Mouse (Mus musculus): ENCODE measurements at regions not wholly inside any gene's neighbourhood (a gene's known extent, or its start where the extent isn't known, plus 50 kb on each side); places are given as distances from the start of the nearest gene placed in this dataset.

DNA sequence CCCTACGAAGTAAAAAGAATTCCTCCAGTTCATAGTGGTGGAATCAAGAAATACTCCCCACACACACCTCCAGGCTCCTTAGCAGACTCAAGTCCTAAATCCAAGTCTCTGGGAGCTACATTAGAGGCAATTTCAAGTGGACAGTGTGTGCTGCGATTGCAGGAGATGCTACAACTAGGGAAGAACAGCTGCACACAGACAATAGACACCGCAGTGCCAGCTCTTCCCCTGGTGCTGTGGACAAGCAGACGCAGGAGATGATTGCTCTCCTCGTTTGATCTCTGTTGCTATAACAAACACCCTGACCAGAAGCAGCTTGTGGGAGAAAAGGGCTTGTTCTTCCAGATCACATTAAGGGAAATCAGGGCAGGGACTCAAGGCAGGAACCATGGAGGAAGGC lies 517.1 kb upstream of the Adam5 start:
- Histone ChIP-seq H3K9me3 (ENCODE audit: control insufficient read depth, low read length) (peaks cover 2% of the 10 kb centered on the region; the same call in 1 of the 2 replicates), H3K4me2 (ENCODE audit: low read length) (no peak overlapping the region), H3K9ac (replicated peaks; ENCODE audit: low read length) (no peak overlapping the region), H3K27me3 (ENCODE audit: control insufficient read depth, insufficient read depth, low read length) (no peaks in the 10 kb centered on the region), H3K27ac (replicated peaks; ENCODE audit: low read depth, low read length) (no peak overlapping the region), H3K4me3 (replicated peaks; ENCODE audit: low read depth, low read length) (no peak overlapping the region), H3K36me3 (ENCODE audit: control insufficient read depth, insufficient read depth, low read length) (no peaks in the 10 kb centered on the region), H3K4me1 (ENCODE audit: control insufficient read depth, insufficient read depth, low read length) (no peaks in the 10 kb centered on the region)
- 74% methylated on average over 5 of the region's 5 CpGs for WGBS
- DNase-seq (no peak), ATAC-seq (ENCODE audit: low FRiP score, low TSS enrichment) (no peak)

DNA sequence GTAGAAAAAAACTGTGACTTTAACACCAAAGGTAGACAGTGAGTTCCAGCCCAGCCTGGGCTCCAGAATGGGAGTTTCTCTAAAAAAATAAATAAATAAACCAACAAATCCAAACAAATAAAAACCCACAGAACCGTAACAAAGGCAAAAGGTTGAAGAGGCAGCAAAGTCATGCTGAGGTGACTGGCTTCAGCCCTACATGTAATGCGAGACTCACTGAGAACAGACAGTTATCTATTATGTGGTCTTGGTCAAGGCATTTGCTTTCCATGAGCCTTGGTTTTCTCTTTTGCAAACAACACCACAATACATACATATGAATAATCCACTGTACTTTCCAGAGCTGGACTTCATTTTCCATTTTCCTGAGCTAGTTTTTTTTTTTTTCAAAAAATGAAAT lies 516.6 kb upstream of the Adam5 start:
- Histone ChIP-seq H3K9me3 (ENCODE audit: control insufficient read depth, low read length) (peaks cover 2% of the 10 kb centered on the region; the same call in 1 of the 2 replicates), H3K9ac (replicated peaks; ENCODE audit: low read length) (no peak overlapping the region), H3K4me2 (ENCODE audit: low read length) (no peak overlapping the region), H3K4me3 (replicated peaks; ENCODE audit: low read depth, low read length) (no peak overlapping the region), H3K27ac (replicated peaks; ENCODE audit: low read depth, low read length) (no peak overlapping the region), H3K4me1 (ENCODE audit: control insufficient read depth, insufficient read depth, low read length) (no peaks in the 10 kb centered on the region), H3K36me3 (ENCODE audit: control insufficient read depth, insufficient read depth, low read length) (no peaks in the 10 kb centered on the region), H3K27me3 (ENCODE audit: control insufficient read depth, insufficient read depth, low read length) (no peaks in the 10 kb centered on the region)
- no peak for DNase-seq
- 85% methylated on average over 2 of the region's 2 CpGs for WGBS
- no peak for ATAC-seq (ENCODE audit: low FRiP score, low TSS enrichment)

DNA sequence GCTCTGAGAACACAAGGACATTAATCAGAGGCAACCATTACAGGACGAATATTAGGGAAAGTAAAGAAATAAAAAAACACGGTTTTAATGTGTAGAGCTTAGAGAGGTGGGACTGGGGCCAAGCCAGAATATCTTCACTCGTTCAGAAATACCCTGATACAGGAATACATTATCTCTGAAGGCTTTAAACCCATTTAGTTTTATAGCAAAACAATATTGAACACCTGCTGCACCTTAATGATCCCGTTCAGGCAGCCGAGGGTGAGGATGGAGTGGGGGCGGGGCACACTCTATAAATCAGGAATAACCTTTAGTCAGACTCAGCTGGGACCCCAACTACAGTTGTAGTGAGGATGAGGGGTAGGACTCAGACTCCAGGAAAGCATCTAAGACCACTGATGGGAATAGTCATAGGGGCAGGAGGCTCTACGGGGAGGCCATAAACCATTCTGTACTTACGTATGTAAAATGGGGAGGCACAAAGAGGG lies 508.0 kb upstream of the Adam5 start:
- no peak for ATAC-seq (ENCODE audit: low FRiP score, low TSS enrichment)
- 0 out of 2 replicates have a peak, but pooled peaks cover 2% of the 10 kb centered on the region for H3K4me1 ChIP-seq (ENCODE audit: control insufficient read depth, insufficient read depth, low read length)

DNA sequence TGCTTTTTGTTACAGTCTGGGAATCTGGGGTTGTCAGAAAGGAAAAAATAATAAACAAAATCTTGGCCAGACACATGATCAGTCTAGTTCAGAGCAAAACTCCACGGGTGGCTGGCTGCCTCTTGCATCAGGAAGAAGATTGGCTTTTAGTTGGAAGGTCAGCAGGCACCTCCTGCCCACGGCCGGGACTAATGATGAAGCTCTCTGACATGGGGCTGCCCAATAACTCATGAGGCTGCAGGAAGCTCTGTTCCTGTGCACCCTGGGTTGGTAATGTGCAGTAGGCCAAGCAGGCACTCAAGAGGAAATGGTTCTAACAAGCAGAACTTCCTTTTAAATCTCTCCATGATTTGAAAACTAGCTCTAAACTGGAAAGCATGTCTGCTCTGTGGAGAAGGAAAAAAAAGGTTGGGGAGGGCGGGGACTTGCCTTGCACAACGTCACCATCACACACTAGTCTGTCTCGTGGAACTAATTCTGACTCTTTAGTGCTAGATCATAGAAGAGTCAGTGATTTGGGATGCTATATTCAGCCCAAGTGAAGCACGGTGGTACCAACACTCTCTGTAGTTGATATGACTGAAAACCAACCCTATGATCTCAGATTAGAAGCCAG lies 507.1 kb upstream of the Adam5 start:
- Histone ChIP-seq H3K27me3 (ENCODE audit: control insufficient read depth, insufficient read depth, low read length) (no peaks in the 10 kb centered on the region), H3K9ac (replicated peaks; ENCODE audit: low read length) (no peak overlapping the region), H3K4me2 (ENCODE audit: low read length) (no peak overlapping the region), H3K9me3 (ENCODE audit: control insufficient read depth, low read length) (no peaks in the 10 kb centered on the region), H3K4me1 (ENCODE audit: control insufficient read depth, insufficient read depth, low read length) (0 out of 2 replicates have a peak, but pooled peaks cover 2% of the 10 kb centered on the region), H3K4me3 (replicated peaks; ENCODE audit: low read depth, low read length) (no peak overlapping the region), H3K27ac (replicated peaks; ENCODE audit: low read depth, low read length) (no peak overlapping the region), H3K36me3 (ENCODE audit: control insufficient read depth, insufficient read depth, low read length) (no peaks in the 10 kb centered on the region)
- ATAC-seq (ENCODE audit: low FRiP score, low TSS enrichment) (no peak), DNase-seq (no peak)
- WGBS = 71% methylated on average over 7 of the region's 7 CpGs

More for the DNA sequence above, 508.0 kb upstream of the Adam5 start:
- Histone ChIP-seq H3K9ac (replicated peaks; ENCODE audit: low read length) (no peak overlapping the region), H3K9me3 (ENCODE audit: control insufficient read depth, low read length) (no peaks in the 10 kb centered on the region), H3K4me2 (ENCODE audit: low read length) (no peak overlapping the region), H3K27me3 (ENCODE audit: control insufficient read depth, insufficient read depth, low read length) (no peaks in the 10 kb centered on the region), H3K4me3 (replicated peaks; ENCODE audit: low read depth, low read length) (no peak overlapping the region), H3K36me3 (ENCODE audit: control insufficient read depth, insufficient read depth, low read length) (no peaks in the 10 kb centered on the region), H3K27ac (replicated peaks; ENCODE audit: low read depth, low read length) (no peak overlapping the region)
- 80% methylated on average over 8 of the region's 8 CpGs for WGBS
- no peak for DNase-seq

DNA sequence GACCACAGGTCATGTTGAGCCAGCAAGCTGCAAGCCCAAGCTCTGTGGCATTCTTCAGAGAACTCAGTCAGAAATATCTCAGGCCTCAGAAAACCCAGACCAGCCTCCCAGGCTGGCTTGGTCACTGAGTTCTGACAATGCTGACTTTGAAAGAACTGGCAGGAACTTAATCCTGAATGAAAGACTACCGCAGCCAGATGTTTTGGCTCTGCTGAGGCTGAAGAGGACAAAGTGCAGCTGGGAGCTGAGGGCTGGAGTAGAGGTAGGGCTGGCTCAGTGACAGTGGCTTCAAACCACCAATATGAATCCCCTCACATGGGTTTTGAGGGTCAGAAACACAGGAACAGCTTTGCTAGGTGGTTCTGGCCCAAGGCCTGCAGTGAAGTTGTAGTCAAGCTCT lies 505.6 kb upstream of the Adam5 start:
- no peak overlapping the region for H3K4me3 ChIP-seq (replicated peaks; ENCODE audit: low read depth, low read length)
- no peak for DNase-seq
- H3K9me3 ChIP-seq (ENCODE audit: control insufficient read depth, low read length) = no peaks in the 10 kb centered on the region
- no peaks in the 10 kb centered on the region for H3K36me3 ChIP-seq (ENCODE audit: control insufficient read depth, insufficient read depth, low read length)
- H3K27me3 ChIP-seq (ENCODE audit: control insufficient read depth, insufficient read depth, low read length) = no peaks in the 10 kb centered on the region
- WGBS = 11% methylated on average over 1 of the region's 1 CpGs
- H3K4me2 ChIP-seq (ENCODE audit: low read length) = no peak overlapping the region
- no peak for ATAC-seq (ENCODE audit: low FRiP score, low TSS enrichment)
- no peak overlapping the region for H3K27ac ChIP-seq (replicated peaks; ENCODE audit: low read depth, low read length)
- H3K9ac ChIP-seq (replicated peaks; ENCODE audit: low read length) = no peak overlapping the region
- H3K4me1 ChIP-seq (ENCODE audit: control insufficient read depth, insufficient read depth, low read length) = 0 out of 2 replicates have a peak, but pooled peaks cover 2% of the 10 kb centered on the region

DNA sequence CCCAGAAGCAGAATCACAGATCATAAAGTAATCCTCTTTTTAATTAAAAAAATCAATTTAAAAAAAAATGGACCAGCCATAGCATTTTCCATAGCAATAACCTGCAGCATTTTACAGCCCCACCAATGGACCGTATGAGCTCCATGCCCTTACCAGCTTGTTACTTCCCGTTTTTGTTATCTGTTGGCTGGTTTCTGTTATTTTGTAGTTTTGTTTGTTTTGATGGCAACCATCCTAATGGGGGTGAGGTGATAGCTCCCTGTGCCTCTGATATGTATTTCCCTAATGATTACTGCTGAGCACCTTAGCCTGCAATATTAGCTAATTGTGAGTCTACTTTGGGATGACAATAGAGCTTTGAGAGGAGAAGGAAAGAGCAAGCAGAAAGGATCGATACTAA lies 504.1 kb upstream of the Adam5 start:
- no peak overlapping the region for H3K4me3 ChIP-seq (replicated peaks; ENCODE audit: low read depth, low read length)
- H3K4me1 ChIP-seq (ENCODE audit: control insufficient read depth, insufficient read depth, low read length) = 0 out of 2 replicates have a peak, but pooled peaks cover 2% of the 10 kb centered on the region
- no peak overlapping the region for H3K9ac ChIP-seq (replicated peaks; ENCODE audit: low read length)
- H3K36me3 ChIP-seq (ENCODE audit: control insufficient read depth, insufficient read depth, low read length) = no peaks in the 10 kb centered on the region
- H3K27me3 ChIP-seq (ENCODE audit: control insufficient read depth, insufficient read depth, low read length) = no peaks in the 10 kb centered on the region
- H3K4me2 ChIP-seq (ENCODE audit: low read length) = no peak overlapping the region
- H3K27ac ChIP-seq (replicated peaks; ENCODE audit: low read depth, low read length) = no peak overlapping the region
- 76% methylated on average over 3 of the region's 3 CpGs for WGBS
- DNase-seq (no peak), ATAC-seq (ENCODE audit: low FRiP score, low TSS enrichment) (no peak)
- H3K9me3 ChIP-seq (ENCODE audit: control insufficient read depth, low read length) = no peaks in the 10 kb centered on the region

DNA sequence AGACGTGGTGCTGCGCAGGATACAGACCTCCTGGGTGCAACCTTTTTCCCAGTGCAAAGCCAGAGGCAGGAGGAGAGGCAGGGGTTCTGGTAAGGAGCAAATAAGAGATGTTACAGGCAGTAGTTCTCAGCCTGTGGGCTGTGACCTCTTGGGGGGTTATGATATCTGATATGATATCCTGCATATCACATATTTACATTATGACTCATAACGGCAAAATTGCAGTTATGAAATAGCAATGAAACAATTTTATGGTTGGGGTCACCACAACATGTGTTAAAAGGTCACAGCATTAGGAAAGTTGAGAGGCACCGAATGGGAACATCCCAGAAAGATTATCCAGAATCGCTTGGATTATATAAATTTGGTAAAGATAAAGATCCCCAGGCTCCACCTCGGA lies 502.8 kb upstream of the Adam5 start:
- ATAC-seq (ENCODE audit: low FRiP score, low TSS enrichment) (no peak), DNase-seq (no peak)
- Histone ChIP-seq H3K4me2 (ENCODE audit: low read length) (no peak overlapping the region), H3K4me3 (replicated peaks; ENCODE audit: low read depth, low read length) (no peak overlapping the region), H3K27ac (replicated peaks; ENCODE audit: low read depth, low read length) (no peak overlapping the region), H3K9me3 (ENCODE audit: control insufficient read depth, low read length) (no peaks in the 10 kb centered on the region), H3K9ac (replicated peaks; ENCODE audit: low read length) (no peak overlapping the region), H3K36me3 (ENCODE audit: control insufficient read depth, insufficient read depth, low read length) (no peaks in the 10 kb centered on the region), H3K4me1 (ENCODE audit: control insufficient read depth, insufficient read depth, low read length) (0 out of 2 replicates have a peak, but pooled peaks cover 2% of the 10 kb centered on the region), H3K27me3 (ENCODE audit: control insufficient read depth, insufficient read depth, low read length) (no peaks in the 10 kb centered on the region)
- 82% methylated on average over 6 of the region's 6 CpGs for WGBS

DNA sequence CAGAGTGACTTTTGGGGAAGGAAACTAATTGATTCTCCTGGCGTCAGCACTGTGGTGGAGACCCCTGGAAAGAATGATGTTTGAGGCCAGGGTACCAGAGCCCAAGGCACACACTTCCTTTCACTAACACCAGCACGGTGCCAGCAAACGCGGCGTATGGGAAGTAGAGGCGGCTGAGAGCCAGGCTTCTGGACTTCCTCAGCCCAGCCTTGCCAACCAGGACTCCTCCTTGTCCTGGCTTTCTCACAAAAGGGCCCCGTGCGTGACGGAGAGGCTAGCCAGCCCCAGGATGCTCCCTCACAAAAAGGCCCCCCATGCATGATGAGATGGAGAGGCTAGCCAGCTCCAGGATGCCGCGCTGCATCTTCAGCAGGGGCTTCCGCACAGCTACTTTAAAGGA lies 502.1 kb upstream of the Adam5 start:
- peak; percentile 37 for DNase-seq
- no peak for ATAC-seq (ENCODE audit: low FRiP score, low TSS enrichment)
- Histone ChIP-seq H3K36me3 (ENCODE audit: control insufficient read depth, insufficient read depth, low read length) (no peaks in the 10 kb centered on the region), H3K9me3 (ENCODE audit: control insufficient read depth, low read length) (no peaks in the 10 kb centered on the region), H3K27ac (replicated peaks; ENCODE audit: low read depth, low read length) (no peak overlapping the region), H3K4me3 (replicated peaks; ENCODE audit: low read depth, low read length) (no peak overlapping the region), H3K4me2 (ENCODE audit: low read length) (no peak overlapping the region), H3K4me1 (ENCODE audit: control insufficient read depth, insufficient read depth, low read length) (0 out of 2 replicates have a peak, but pooled peaks cover 2% of the 10 kb centered on the region), H3K27me3 (ENCODE audit: control insufficient read depth, insufficient read depth, low read length) (no peaks in the 10 kb centered on the region), H3K9ac (replicated peaks; ENCODE audit: low read length) (no peak overlapping the region)
- 65% methylated on average over 12 of the region's 12 CpGs for WGBS

DNA sequence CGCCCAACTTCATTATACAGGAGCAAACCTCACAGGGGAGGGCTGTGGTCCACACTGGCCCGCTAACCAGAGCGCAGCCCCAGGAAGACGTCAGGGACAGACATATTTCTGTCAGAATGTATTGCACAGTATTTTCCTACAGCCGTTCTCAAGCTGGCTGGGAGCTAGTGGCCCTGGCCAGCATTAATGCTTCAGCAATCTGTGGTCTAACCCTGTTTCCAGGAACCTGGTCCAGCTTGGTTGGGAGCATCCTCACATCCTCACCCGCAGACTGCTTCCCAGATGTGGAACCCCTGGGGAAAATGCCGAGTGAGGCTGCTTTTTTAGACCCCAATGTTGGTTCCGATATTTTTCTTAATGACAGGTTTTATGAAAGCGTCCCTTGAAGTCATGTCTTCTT lies 500.6 kb upstream of the Adam5 start:
- 92% methylated on average over 9 of the region's 9 CpGs for WGBS
- no peak overlapping the region for H3K9ac ChIP-seq (replicated peaks; ENCODE audit: low read length)

More for the DNA sequence above, 500.6 kb upstream of the Adam5 start:
- ATAC-seq (ENCODE audit: low FRiP score, low TSS enrichment) (no peak), DNase-seq (no peak)
- Histone ChIP-seq H3K4me1 (ENCODE audit: control insufficient read depth, insufficient read depth, low read length) (0 out of 2 replicates have a peak, but pooled peaks cover 2% of the 10 kb centered on the region), H3K4me3 (replicated peaks; ENCODE audit: low read depth, low read length) (no peak overlapping the region), H3K9me3 (ENCODE audit: control insufficient read depth, low read length) (no peaks in the 10 kb centered on the region), H3K4me2 (ENCODE audit: low read length) (no peak overlapping the region), H3K36me3 (ENCODE audit: control insufficient read depth, insufficient read depth, low read length) (no peaks in the 10 kb centered on the region), H3K27ac (replicated peaks; ENCODE audit: low read depth, low read length) (no peak overlapping the region), H3K27me3 (ENCODE audit: control insufficient read depth, insufficient read depth, low read length) (no peaks in the 10 kb centered on the region)

Measured in midbrain, embryonic 14.5 days (tissue).